Mouse (Mus musculus): ENCODE measurements around the gene Aven. TPM values are rescaled to one million over a fixed set of nuclear protein-coding genes. Genes with fewer than 3 reads are reported as not detected.

The Aven gene
- polyA plus RNA-seq, 1 experiment, result 0.41 TPM

DNA sequence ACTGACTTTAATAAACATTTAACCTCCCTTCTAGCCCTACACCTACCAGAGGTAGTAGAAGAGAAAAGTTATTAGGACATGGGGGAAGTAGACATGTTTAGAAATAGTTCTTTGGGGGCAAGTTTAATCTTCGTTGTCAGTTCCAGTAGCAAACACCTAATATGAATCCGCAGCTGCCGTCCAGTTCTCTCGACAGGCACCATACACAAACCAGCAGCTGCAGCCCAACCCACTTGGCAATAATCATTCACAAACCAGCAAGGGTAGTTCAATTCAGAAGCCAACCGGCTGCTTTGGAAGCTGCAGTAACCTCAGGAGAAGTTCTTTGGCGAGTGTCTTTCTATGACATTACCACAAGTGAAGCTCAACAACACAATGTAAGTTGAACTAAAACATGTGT is 11.2 kb downstream of the Aven start:
- TF ChIP-seq GATA1 (IDR thresholded peaks at IDR 0.05; ENCODE audit: low read length) (no peak), TAL1 (IDR thresholded peaks at IDR 0.05; ENCODE audit: low read length) (no peak)
- H3K4me1 ChIP-seq (ENCODE audit: control insufficient read depth), result peaks cover 29% of the 10 kb centered on the region
- H3K4me3 ChIP-seq (replicated peaks), result no peak overlapping the region

DNA sequence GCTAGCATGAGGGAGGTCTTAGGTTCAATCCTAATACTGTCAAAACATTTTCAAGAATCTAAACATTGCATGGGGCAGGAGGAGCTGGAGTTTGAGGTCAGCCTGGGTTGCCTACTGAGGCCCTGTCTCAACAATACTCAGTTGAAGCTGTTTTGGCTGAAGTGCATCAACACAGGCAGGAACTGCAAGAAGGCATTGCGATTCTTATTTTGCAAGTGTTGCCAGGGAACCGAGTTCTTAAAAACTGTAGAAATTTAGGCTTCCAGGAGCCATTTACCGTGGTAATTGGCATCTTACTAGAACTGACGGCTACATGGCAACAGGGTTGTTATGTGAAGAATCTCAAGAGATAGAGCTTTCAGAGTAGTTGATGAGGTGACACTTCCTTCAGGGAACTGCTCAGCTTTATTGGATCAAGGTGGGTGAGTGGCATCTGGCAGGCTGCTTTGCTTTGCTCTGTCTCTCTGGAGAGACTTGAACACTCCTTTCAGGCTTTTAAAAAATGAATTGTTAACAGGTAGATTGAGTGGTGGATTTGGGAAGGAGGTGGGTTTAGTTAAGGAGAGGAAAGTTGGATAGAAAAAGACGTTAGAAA is 14.2 kb downstream of the Aven start:
- Histone ChIP-seq H3K9me3 (ENCODE audit: control insufficient read depth, low read length) (no peaks in the 10 kb centered on the region), H3K4me3 (replicated peaks) (no peak overlapping the region), H3K36me3 (ENCODE audit: control insufficient read depth) (no peaks in the 10 kb centered on the region; the same call in 1 of the 2 replicates), H3K4me1 (ENCODE audit: control insufficient read depth) (peaks cover 33% of the 10 kb centered on the region), H3K27me3 (ENCODE audit: control insufficient read depth) (no peaks in the 10 kb centered on the region)
- TF ChIP-seq TAL1 (IDR thresholded peaks at IDR 0.05; ENCODE audit: low read length) (no peak), GATA1 (IDR thresholded peaks at IDR 0.05; ENCODE audit: low read length) (no peak)

More for the DNA sequence above, 11.2 kb downstream of the Aven start:
- Histone ChIP-seq H3K36me3 (ENCODE audit: control insufficient read depth) (no peaks in the 10 kb centered on the region; the same call in 1 of the 2 replicates), H3K9me3 (ENCODE audit: control insufficient read depth, low read length) (no peaks in the 10 kb centered on the region), H3K27me3 (ENCODE audit: control insufficient read depth) (no peaks in the 10 kb centered on the region)

DNA sequence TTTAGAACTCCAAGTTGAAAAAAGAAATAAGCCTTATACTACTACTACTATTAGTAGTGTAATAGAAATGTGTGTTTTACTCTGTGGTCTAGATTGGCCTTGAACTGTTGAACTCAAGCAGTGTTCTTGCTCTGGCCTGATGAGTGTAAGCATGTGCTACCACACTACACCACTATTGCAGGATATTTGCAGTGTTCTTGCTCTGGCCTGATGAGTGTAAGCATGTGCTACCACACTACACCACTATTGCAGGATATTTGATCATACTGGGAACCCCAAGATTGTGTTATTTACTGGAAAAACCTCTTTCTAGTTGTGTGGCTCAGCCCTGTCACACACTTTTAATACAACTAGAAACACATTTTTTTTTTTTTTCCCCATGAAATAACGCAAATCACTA is 14.7 kb downstream of the Aven start:
- TF ChIP-seq TAL1 (IDR thresholded peaks at IDR 0.05; ENCODE audit: low read length) (no peak), GATA1 (IDR thresholded peaks at IDR 0.05; ENCODE audit: low read length) (no peak)
- no peak overlapping the region for H3K4me3 ChIP-seq (replicated peaks)
- H3K4me1 ChIP-seq (ENCODE audit: control insufficient read depth), result peaks cover 33% of the 10 kb centered on the region
- H3K36me3 ChIP-seq (ENCODE audit: control insufficient read depth), result no peaks in the 10 kb centered on the region; the same call in 1 of the 2 replicates
- H3K27me3 ChIP-seq (ENCODE audit: control insufficient read depth), result no peaks in the 10 kb centered on the region
- no peaks in the 10 kb centered on the region for H3K9me3 ChIP-seq (ENCODE audit: control insufficient read depth, low read length)

DNA sequence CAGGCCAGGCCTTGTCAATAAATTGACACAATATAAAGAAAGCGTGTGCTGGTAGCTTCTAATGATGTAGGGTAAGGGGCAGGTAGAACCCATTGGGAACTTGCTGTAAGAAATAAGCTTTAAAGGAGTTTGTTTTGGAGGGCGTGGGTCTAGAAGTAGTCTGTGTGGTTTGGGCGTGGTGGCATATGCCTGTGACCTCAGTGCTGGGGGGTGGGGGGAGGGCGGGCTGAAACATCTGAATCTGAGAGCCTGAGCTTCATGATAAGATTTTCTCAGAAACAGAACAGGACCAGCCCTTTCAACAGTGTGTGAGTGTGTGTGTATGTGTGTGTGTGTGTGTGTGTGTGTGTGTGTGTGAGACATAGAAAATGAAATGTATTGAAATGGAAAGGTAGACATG is 17.4 kb downstream of the Aven start:
- TF ChIP-seq TAL1 (IDR thresholded peaks at IDR 0.05; ENCODE audit: low read length) (no peak), GATA1 (IDR thresholded peaks at IDR 0.05; ENCODE audit: low read length) (no peak)
- Histone ChIP-seq H3K36me3 (ENCODE audit: control insufficient read depth) (peaks cover 4% of the 10 kb centered on the region), H3K27me3 (ENCODE audit: control insufficient read depth) (no peaks in the 10 kb centered on the region), H3K4me1 (ENCODE audit: control insufficient read depth) (peaks cover 31% of the 10 kb centered on the region), H3K4me3 (replicated peaks) (no peak overlapping the region), H3K9me3 (ENCODE audit: control insufficient read depth, low read length) (no peaks in the 10 kb centered on the region)

DNA sequence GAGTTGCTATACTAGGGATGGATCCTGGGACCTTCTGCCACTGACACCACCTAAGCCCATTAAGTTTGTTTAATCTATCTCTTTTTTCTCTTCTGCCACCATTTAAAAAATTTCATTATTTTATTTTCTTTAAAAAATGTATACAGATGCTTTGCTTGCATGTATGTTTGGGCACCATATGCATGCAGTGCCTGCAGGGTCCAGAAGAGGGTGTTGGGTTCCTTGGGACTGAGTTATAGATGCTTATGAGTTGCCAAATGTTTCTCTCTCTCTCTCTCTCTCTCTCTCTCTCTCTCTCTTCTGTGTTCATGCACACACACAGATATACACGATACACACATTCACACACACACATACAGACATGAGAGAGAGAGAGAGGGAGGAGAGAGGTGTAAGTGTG is 20.3 kb downstream of the Aven start:
- Histone ChIP-seq H3K27me3 (ENCODE audit: control insufficient read depth) (no peaks in the 10 kb centered on the region), H3K36me3 (ENCODE audit: control insufficient read depth) (peaks cover 7% of the 10 kb centered on the region), H3K4me3 (replicated peaks) (no peak overlapping the region), H3K9me3 (ENCODE audit: control insufficient read depth, low read length) (no peaks in the 10 kb centered on the region), H3K4me1 (ENCODE audit: control insufficient read depth) (peaks cover 28% of the 10 kb centered on the region)
- TF ChIP-seq TAL1 (IDR thresholded peaks at IDR 0.05; ENCODE audit: low read length) (no peak), GATA1 (IDR thresholded peaks at IDR 0.05; ENCODE audit: low read length) (no peak)

- Histone ChIP-seq H3K4me1 (ENCODE audit: control insufficient read depth) (no peaks in the 10 kb centered on the region; the same call in 1 of the 2 replicates), H3K27me3 (ENCODE audit: control insufficient read depth) (no peaks in the 10 kb centered on the region), H3K36me3 (ENCODE audit: control insufficient read depth) (peaks cover 7% of the 10 kb centered on the region), H3K4me3 (replicated peaks) (no peak overlapping the region), H3K9me3 (ENCODE audit: control insufficient read depth, low read length) (no peaks in the 10 kb centered on the region)
- no peak for TF ChIP-seq GATA1 (IDR thresholded peaks at IDR 0.05; ENCODE audit: low read length)
- TF ChIP-seq TAL1 (IDR thresholded peaks at IDR 0.05; ENCODE audit: low read length), result no peak
Observed at GRCm38 (mm10) chr2:112516728-112517127, 24.0 kb downstream of the Aven start.

DNA sequence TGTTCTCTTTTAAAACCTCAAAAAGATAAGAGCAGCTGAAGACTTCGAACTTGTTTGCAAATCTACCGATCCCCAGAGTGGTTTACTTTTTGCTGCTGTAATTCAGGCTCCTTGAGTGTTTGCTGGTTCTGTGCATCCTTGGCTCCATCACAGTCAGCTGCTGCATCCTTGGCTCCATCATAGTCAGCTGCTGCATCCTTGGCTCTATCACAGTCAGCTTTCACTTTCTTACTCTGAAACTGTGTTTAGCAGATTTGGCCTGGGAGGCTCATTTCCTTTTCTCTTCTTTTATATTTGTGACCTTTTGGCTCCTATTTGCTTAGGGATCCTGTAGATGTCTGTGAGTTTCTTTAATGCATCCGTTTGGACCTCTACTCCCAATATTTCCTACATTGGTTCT is 24.5 kb downstream of the Aven start:
- H3K9me3 ChIP-seq (ENCODE audit: control insufficient read depth, low read length), result no peaks in the 10 kb centered on the region
- no peaks in the 10 kb centered on the region; the same call in 1 of the 2 replicates for H3K4me1 ChIP-seq (ENCODE audit: control insufficient read depth)
- no peaks in the 10 kb centered on the region for H3K27me3 ChIP-seq (ENCODE audit: control insufficient read depth)
- no peak overlapping the region for H3K4me3 ChIP-seq (replicated peaks)
- peaks cover 7% of the 10 kb centered on the region for H3K36me3 ChIP-seq (ENCODE audit: control insufficient read depth)
- TF ChIP-seq TAL1 (IDR thresholded peaks at IDR 0.05; ENCODE audit: low read length), result no peak
- TF ChIP-seq GATA1 (IDR thresholded peaks at IDR 0.05; ENCODE audit: low read length), result no peak

DNA sequence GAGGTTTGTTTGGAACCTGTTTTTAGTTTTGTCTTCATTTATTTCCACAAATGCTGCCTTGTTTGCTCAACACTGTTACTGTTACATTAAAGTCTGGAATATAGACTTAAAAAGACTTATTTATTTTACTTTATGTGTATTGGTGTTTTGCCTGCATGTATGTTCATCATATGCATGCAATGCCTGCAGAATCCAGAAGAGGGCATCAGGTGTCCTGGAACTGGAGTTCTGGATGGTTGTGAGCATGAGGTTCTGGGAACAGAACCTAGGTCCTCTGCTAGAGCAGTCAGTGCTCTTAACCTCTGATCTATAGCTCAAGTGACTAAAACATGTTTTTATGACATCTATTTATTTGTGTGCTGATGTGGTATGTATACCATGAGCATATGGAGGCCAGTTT is 25.8 kb downstream of the Aven start:
- TF ChIP-seq TAL1 (IDR thresholded peaks at IDR 0.05; ENCODE audit: low read length) (no peak), GATA1 (IDR thresholded peaks at IDR 0.05; ENCODE audit: low read length) (no peak)
- H3K36me3 ChIP-seq (ENCODE audit: control insufficient read depth), result peaks cover 7% of the 10 kb centered on the region

GRCm38 (mm10) chr2:112520526-112521482 is 28.0 kb downstream of the Aven start:
- Histone ChIP-seq H3K9me3 (ENCODE audit: control insufficient read depth, low read length) (no peaks in the 10 kb centered on the region), H3K27me3 (ENCODE audit: control insufficient read depth) (no peaks in the 10 kb centered on the region), H3K4me1 (ENCODE audit: control insufficient read depth) (no peaks in the 10 kb centered on the region; the same call in 1 of the 2 replicates), H3K36me3 (ENCODE audit: control insufficient read depth) (peaks cover 3% of the 10 kb centered on the region), H3K4me3 (replicated peaks) (no peak overlapping the region)
- TF ChIP-seq GATA1 (IDR thresholded peaks at IDR 0.05; ENCODE audit: low read length), result no peak
- no peak for TF ChIP-seq TAL1 (IDR thresholded peaks at IDR 0.05; ENCODE audit: low read length)

More for the DNA sequence above, 25.8 kb downstream of the Aven start:
- Histone ChIP-seq H3K9me3 (ENCODE audit: control insufficient read depth, low read length) (no peaks in the 10 kb centered on the region), H3K4me1 (ENCODE audit: control insufficient read depth) (no peaks in the 10 kb centered on the region; the same call in 1 of the 2 replicates), H3K4me3 (replicated peaks) (no peak overlapping the region), H3K27me3 (ENCODE audit: control insufficient read depth) (no peaks in the 10 kb centered on the region)
